Comparison of ENCODE assay signal across 8 mouse cellular contexts in the genomic region with DNA sequence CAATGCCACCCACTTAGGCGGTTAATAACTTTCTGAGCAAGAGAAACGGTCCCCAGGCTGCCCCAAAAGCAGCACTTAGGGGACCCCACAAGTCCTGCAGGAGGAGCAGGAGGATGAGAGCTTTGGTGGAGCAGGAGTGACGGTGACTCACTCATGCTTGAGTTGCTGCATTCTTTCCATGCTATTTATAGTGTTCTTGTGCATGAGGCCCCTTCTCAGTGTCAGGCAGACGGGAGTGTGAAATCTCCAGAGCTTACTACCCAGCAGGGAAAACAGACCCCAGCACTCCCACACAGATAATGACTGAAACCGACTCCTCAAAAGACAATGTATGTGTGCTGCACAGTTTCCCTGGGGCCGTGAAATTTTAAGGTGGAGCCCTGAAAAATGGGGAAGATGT. TPM values are rescaled to one million over a fixed set of nuclear protein-coding genes. Genes with fewer than 3 reads are reported as not detected.
DNase-seq lines count a peak whose midpoint lies in the region; ATAC-seq and TF ChIP-seq lines count a peak whose summit lies in the region.

No protein-coding gene starts in this region.

- TF ChIP-seq CTCF in Patski (IDR thresholded peaks at IDR 0.05) = no peak

- POLR2A ChIA-PET in Patski (lab: Charles Lee) = no interaction called here

- in situ Hi-C loops in Patski (cut with MboI; ENCODE audit: low pct_unique_long_range_greater_than_20kb) = loop anchor here (10.0 kb wide), 1 partner anchor 444 kb away; no protein-coding TSS in a partner anchor

- no peak for DNase-seq in heart, postnatal 14 days
- DNase-seq in Patski (ENCODE audit: low read depth, low spot score) = no peak
- DNase-seq in lung, postnatal 36 days = peak; percentile 49
- DNase-seq in cerebellum, adult 11-12 months = no peak
- DNase-seq in spleen, adult 18-20 months = no peak

- 16% methylated on average over 6 of the region's 6 CpGs for WGBS in heart, embryonic 13.5 days
- WGBS in heart, embryonic 15.5 days = 14% methylated on average over 6 of the region's 6 CpGs
- 26% methylated on average over 6 of the region's 6 CpGs for WGBS in hindbrain, embryonic 12.5 days

- peak overlapping the region; percentile 71 for H3K9ac ChIP-seq in heart, embryonic 13.5 days
- no peak overlapping the region for H3K9ac ChIP-seq in heart, embryonic 15.5 days
- H3K9ac ChIP-seq in hindbrain, embryonic 12.5 days = no peak overlapping the region

- H3K4me1 ChIP-seq in heart, embryonic 13.5 days = peaks cover 93% of the 10 kb centered on the region
- H3K4me1 ChIP-seq in heart, embryonic 15.5 days (replicated peaks) = peaks cover 85% of the 10 kb centered on the region
- H3K4me1 ChIP-seq in hindbrain, embryonic 12.5 days = peaks cover 25% of the 10 kb centered on the region; the same call in 1 of the 2 replicates

- H3K27me3 ChIP-seq in heart, embryonic 13.5 days (replicated peaks) = no peaks in the 10 kb centered on the region
- H3K27me3 ChIP-seq in Patski = no peaks in the 10 kb centered on the region
- no peaks in the 10 kb centered on the region for H3K27me3 ChIP-seq in heart, embryonic 15.5 days
- no peaks in the 10 kb centered on the region for H3K27me3 ChIP-seq in hindbrain, embryonic 12.5 days

- intact Hi-C loops in heart, postnatal 14 days (cut with DNase I) = no loop called here

- no peaks in the 10 kb centered on the region for H3K9me3 ChIP-seq in heart, embryonic 13.5 days
- H3K9me3 ChIP-seq in heart, embryonic 15.5 days (replicated peaks) = no peaks in the 10 kb centered on the region
- H3K9me3 ChIP-seq in hindbrain, embryonic 12.5 days (replicated peaks) = no peaks in the 10 kb centered on the region

- peaks cover 39% of the 10 kb centered on the region for H3K36me3 ChIP-seq in heart, embryonic 13.5 days
- peaks cover 6% of the 10 kb centered on the region; the same call in 1 of the 2 replicates for H3K36me3 ChIP-seq in heart, embryonic 15.5 days
- H3K36me3 ChIP-seq in hindbrain, embryonic 12.5 days = no peaks in the 10 kb centered on the region

- 0 out of 2 replicates have a peak, but pooled peaks have one; percentile 64 for ATAC-seq in heart, embryonic 13.5 days (ENCODE audit: extremely low read depth, insufficient number of reproducible peaks, low FRiP score, low TSS enrichment)
- peak; percentile 29 for ATAC-seq in Patski
- ATAC-seq in heart, embryonic 15.5 days (replicated peaks; ENCODE audit: insufficient number of reproducible peaks, insufficient read depth, low FRiP score, low read depth) = peak; percentile 75
- no peak for ATAC-seq in hindbrain, embryonic 12.5 days (ENCODE audit: low FRiP score)

- CTCF ChIA-PET in Patski (lab: Charles Lee) = no interaction called here

- peak overlapping the region; percentile 98 for H3K27ac ChIP-seq in heart, embryonic 13.5 days (replicated peaks)
- H3K27ac ChIP-seq in heart, embryonic 15.5 days = peak overlapping the region; percentile 96
- no peak overlapping the region for H3K27ac ChIP-seq in hindbrain, embryonic 12.5 days

- no peak overlapping the region for H3K4me3 ChIP-seq in heart, embryonic 13.5 days
- H3K4me3 ChIP-seq in heart, embryonic 15.5 days = no peak overlapping the region
- H3K4me3 ChIP-seq in hindbrain, embryonic 12.5 days = no peak overlapping the region

- peak overlapping the region; percentile 51 for H3K4me2 ChIP-seq in heart, embryonic 13.5 days
- H3K4me2 ChIP-seq in heart, embryonic 15.5 days = peak overlapping the region; percentile 47
- no peak overlapping the region for H3K4me2 ChIP-seq in hindbrain, embryonic 12.5 days (replicated peaks)

RNA-seq across cellular contexts. Expression of a gene that starts 23.5 kb away (rescaled TPM):
- 179 and 199 TPM in 2 replicates for polyA plus RNA-seq in heart, embryonic 13.5 days (2015; fragmentation: Nextera tagmentation; extraction: Ambion mirVana)
- 100 to 1,000 TPM; 166 to 175 TPM for total RNA-seq in heart, postnatal 14 days (2021)
- 91.3 TPM for polyA plus RNA-seq in Patski (2021)
- polyA plus RNA-seq in heart, embryonic 15.5 days (2015; fragmentation: Nextera tagmentation; extraction: Ambion mirVana) = 180 and 185 TPM in 2 replicates
- 19.3 and 20.8 TPM in 2 replicates for polyA plus RNA-seq in hindbrain, embryonic 12.5 days (2016; fragmentation: Nextera tagmentation; extraction: Ambion mirVana)
